Mouse (Mus musculus) ES-Bruce4 (cell line): Measurements from ENCODE around the gene Morn5. TPM values are rescaled to one million over a fixed set of nuclear protein-coding genes. Genes with fewer than 3 reads are reported as not detected.

Experiments
- H3K27ac ChIP-seq: 2 replicates; pipeline ENCODE4 v1.5.1; 2012; ENCODE audit warnings: low read length, inconsistent platforms; ENCODE audit not compliant: insufficient read depth
- H3K27me3 ChIP-seq: 2 replicates; pipeline ENCODE4 v1.6.1; 2012; ENCODE audit warnings: mild to moderate bottlenecking, low read length, inconsistent platforms; ENCODE audit not compliant: control insufficient read depth, poor library complexity, insufficient read depth, severe bottlenecking
- H3K36me3 ChIP-seq: 2 replicates; pipeline ENCODE4 v1.6.1; 2012; ENCODE audit warnings: inconsistent platforms, mild to moderate bottlenecking, low read length, moderate library complexity; ENCODE audit not compliant: control insufficient read depth, poor library complexity, insufficient read depth, severe bottlenecking
- H3K4me1 ChIP-seq: one replicate; pipeline ENCODE4 v1.8.1; 2011; ENCODE audit warnings: low read length; ENCODE audit not compliant: control insufficient read depth, insufficient read depth
- H3K4me3 ChIP-seq: 2 replicates; pipeline ENCODE4 v1.5.1; 2011; ENCODE audit warnings: low read depth, mild to moderate bottlenecking, low read length
- H3K9ac ChIP-seq: 2 replicates; pipeline ENCODE4 v1.6.1; 2012; ENCODE audit warnings: low read depth, mild to moderate bottlenecking, inconsistent platforms; ENCODE audit not compliant: poor library complexity, severe bottlenecking
- H3K9me3 ChIP-seq: replicated peaks from 2 replicates; pipeline ENCODE4 v1.6.1; 2012; ENCODE audit warnings: mild to moderate bottlenecking, low read length, inconsistent platforms; ENCODE audit not compliant: control insufficient read depth, poor library complexity, insufficient read depth, severe bottlenecking
- CTCF ChIP-seq: IDR thresholded peaks from one replicate; pipeline ENCODE4 v1.8.1; 2011; ENCODE audit warnings: low read depth, low read length
- EP300 ChIP-seq: IDR thresholded peaks from 2 replicates; pipeline ENCODE4 v1.6.1; 2011; ENCODE audit warnings: low read depth, low read length; ENCODE audit not compliant: insufficient read depth
- POLR2A ChIP-seq: IDR thresholded peaks from one replicate; pipeline ENCODE4 v1.8.1; 2011; ENCODE audit warnings: low read length; ENCODE audit not compliant: insufficient read depth
- polyA plus RNA-seq: library from polyadenylated mRNA; stranded (reverse); fragments of >200 nt; gene quantifications from 2 replicates; pipeline ENCODE4 v1.2.4, GENCODE M21; 2011; ENCODE audit warnings: low read depth; ENCODE audit not compliant: missing spikeins, insufficient read depth, insufficient read length

Morn5 gene
- polyA plus RNA-seq, 1 experiment, result not detected

- Histone ChIP-seq H3K9ac (no peak overlapping the region), H3K36me3 (no peaks in the 10 kb centered on the region), H3K27me3 (no peaks in the 10 kb centered on the region), H3K9me3 (no peaks in the 10 kb centered on the region), H3K4me1 (peaks cover under 1% of the 10 kb centered on the region), H3K4me3 (no peak overlapping the region), H3K27ac (no peak overlapping the region)
- TF ChIP-seq EP300 (no peak), CTCF (no peak), POLR2A (no peak)
These were observed 4.0 kb downstream of the Morn5 start for GRCm38 (mm10) chr2:36053249-36053648.

- H3K4me1 ChIP-seq, result no peaks in the 10 kb centered on the region
- no peak for TF ChIP-seq EP300
- TF ChIP-seq CTCF, result no peak
- no peak for TF ChIP-seq POLR2A
- no peaks in the 10 kb centered on the region for H3K27me3 ChIP-seq
- no peak overlapping the region for H3K9ac ChIP-seq
- no peaks in the 10 kb centered on the region for H3K9me3 ChIP-seq
- H3K27ac ChIP-seq, result no peak overlapping the region
- no peaks in the 10 kb centered on the region for H3K36me3 ChIP-seq
- no peak overlapping the region for H3K4me3 ChIP-seq
These were observed 7.0 kb downstream of the Morn5 start for GRCm38 (mm10) chr2:36056248-36056647.

- H3K36me3 ChIP-seq, result no peaks in the 10 kb centered on the region
- no peak overlapping the region for H3K27ac ChIP-seq
- no peak overlapping the region for H3K9ac ChIP-seq
- no peak overlapping the region for H3K4me3 ChIP-seq
- no peak for TF ChIP-seq POLR2A
- no peaks in the 10 kb centered on the region for H3K9me3 ChIP-seq
- no peaks in the 10 kb centered on the region for H3K4me1 ChIP-seq
- no peaks in the 10 kb centered on the region for H3K27me3 ChIP-seq
These were observed 12.2 kb downstream of the Morn5 start for GRCm38 (mm10) chr2:36061409-36061808.

GRCm38 (mm10) chr2:36067132-36067531, 17.9 kb downstream of the Morn5 start:
- no peak for TF ChIP-seq EP300
- TF ChIP-seq POLR2A, result no peak
- no peak for TF ChIP-seq CTCF
- H3K4me3 ChIP-seq, result no peak overlapping the region
- H3K27me3 ChIP-seq, result no peaks in the 10 kb centered on the region
- no peak overlapping the region for H3K27ac ChIP-seq
- H3K9ac ChIP-seq, result no peak overlapping the region
- H3K4me1 ChIP-seq, result no peaks in the 10 kb centered on the region
- H3K9me3 ChIP-seq, result no peaks in the 10 kb centered on the region
- H3K36me3 ChIP-seq, result no peaks in the 10 kb centered on the region

- no peaks in the 10 kb centered on the region for H3K9me3 ChIP-seq
- H3K4me3 ChIP-seq, result no peak overlapping the region
- H3K27me3 ChIP-seq, result no peaks in the 10 kb centered on the region
- no peaks in the 10 kb centered on the region for H3K36me3 ChIP-seq
- no peak overlapping the region for H3K9ac ChIP-seq
- no peak for TF ChIP-seq EP300
- no peaks in the 10 kb centered on the region for H3K4me1 ChIP-seq
- H3K27ac ChIP-seq, result no peak overlapping the region
These were observed 22.5 kb downstream of the Morn5 start for GRCm38 (mm10) chr2:36071660-36072305.

GRCm38 (mm10) chr2:36073781-36074180, 24.5 kb downstream of the Morn5 start:
- peaks cover 3% of the 10 kb centered on the region for H3K4me1 ChIP-seq
- H3K9ac ChIP-seq, result no peak overlapping the region
- no peak overlapping the region for H3K27ac ChIP-seq
- no peak for TF ChIP-seq POLR2A
- TF ChIP-seq EP300, result no peak
- no peak for TF ChIP-seq CTCF
- H3K4me3 ChIP-seq, result no peak overlapping the region
- no peaks in the 10 kb centered on the region for H3K9me3 ChIP-seq
- H3K36me3 ChIP-seq, result no peaks in the 10 kb centered on the region
- H3K27me3 ChIP-seq, result no peaks in the 10 kb centered on the region
